Mouse (Mus musculus) ovary, postnatal 36 days (tissue): ENCODE results near the gene Mtus2.
A peak's percentile ranks its signal among the peaks of the same experiment; 100 is the strongest.

Source experiments
- DNase-seq: peaks from one replicate; pipeline ENCODE4 v3.0.0; 2022; ENCODE audit warnings: low spot score, mixed read lengths

Gene Mtus2

GRCm38 (mm10) chr5:148346543-148346942 is 389.4 kb downstream of the Mtus2 start:
- no peak for DNase-seq

- DNase-seq = no peak
These were observed 391.0 kb downstream of the Mtus2 start for GRCm38 (mm10) chr5:148348153-148348552.

GRCm38 (mm10) chr5:148349327-148350011 is 392.3 kb downstream of the Mtus2 start:
- DNase-seq = peak; percentile 35

GRCm38 (mm10) chr5:148353429-148353828 is 396.3 kb downstream of the Mtus2 start:
- no peak for DNase-seq

- no peak for DNase-seq
These were observed 397.4 kb downstream of the Mtus2 start for GRCm38 (mm10) chr5:148354536-148354935.

GRCm38 (mm10) chr5:148355822-148356221 is 398.7 kb downstream of the Mtus2 start:
- no peak for DNase-seq

GRCm38 (mm10) chr5:148357168-148357567 is 400.0 kb downstream of the Mtus2 start:
- DNase-seq = no peak

GRCm38 (mm10) chr5:148359131-148359530 is 402.0 kb downstream of the Mtus2 start:
- DNase-seq = no peak

GRCm38 (mm10) chr5:148360922-148361758 is 404.0 kb downstream of the Mtus2 start:
- DNase-seq = peak; percentile 45

- DNase-seq = no peak
These were observed 404.6 kb downstream of the Mtus2 start for GRCm38 (mm10) chr5:148361759-148362010.

- DNase-seq = no peak
These were observed 405.2 kb downstream of the Mtus2 start for GRCm38 (mm10) chr5:148362296-148362695.

GRCm38 (mm10) chr5:148363441-148364113 is 406.5 kb downstream of the Mtus2 start:
- DNase-seq = no peak
